Mouse (Mus musculus): ENCODE results near the gene Tctn1. TPM values are rescaled to one million over a fixed set of nuclear protein-coding genes. Genes with fewer than 3 reads are reported as not detected.

Gene Tctn1
- polyA plus RNA-seq, 1 experiment from 2014 or later = 3.2 TPM

DNA sequence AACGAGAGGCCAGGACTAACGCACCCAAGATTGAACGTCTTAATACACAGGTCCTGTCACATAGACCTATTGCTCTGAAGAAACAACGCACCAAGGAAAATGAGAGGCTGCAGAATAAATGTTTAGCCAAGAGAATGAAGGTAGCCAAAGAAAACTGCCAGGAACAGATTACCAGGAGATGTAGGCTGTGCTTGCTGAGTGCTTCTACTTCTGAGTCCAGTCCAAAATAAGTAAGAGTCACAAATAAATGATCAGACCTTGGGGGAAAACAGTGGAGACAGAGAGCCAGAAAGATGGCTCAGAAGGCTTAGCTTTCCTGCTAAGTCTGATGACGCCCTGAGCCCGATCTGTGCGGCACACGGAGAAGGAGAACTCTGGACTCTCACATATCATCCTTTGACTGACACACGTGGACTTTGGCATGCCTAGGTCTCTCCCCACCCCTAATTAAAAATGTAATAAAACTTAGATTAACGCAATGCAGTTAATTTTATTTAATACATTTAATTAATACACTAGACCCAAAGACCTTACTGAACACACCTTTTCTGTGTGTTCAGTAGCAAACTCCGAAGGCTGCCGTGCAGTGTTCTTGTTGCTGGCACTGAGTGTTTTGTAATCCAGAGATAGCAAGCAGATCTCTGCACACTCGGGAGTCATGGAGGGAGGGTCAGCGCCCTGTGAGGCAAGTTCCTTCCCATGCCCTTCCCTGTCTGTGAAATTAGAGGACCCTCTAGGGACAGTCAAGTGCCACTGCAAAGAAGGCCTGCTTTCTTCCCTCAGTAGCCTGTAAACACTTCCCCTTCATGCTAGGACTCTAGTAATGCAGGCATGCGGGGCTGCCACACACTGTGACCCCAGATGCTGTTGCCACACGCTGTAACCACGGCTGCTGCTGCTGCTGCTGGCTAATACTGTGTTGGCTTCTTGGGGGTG lies 38.8 kb upstream of the Tctn1 start:
- peak overlapping the region; percentile 30 for H3K4me2 ChIP-seq (ENCODE audit: low read depth, low read length)
- peak overlapping the region; percentile 38; the same call in 1 of the 2 replicates for H3K9ac ChIP-seq (ENCODE audit: low read depth, low read length)
- 48% methylated on average over 17 of the region's 17 CpGs for WGBS
- ATAC-seq = peak; percentile 92
- H3K4me3 ChIP-seq (ENCODE audit: low read length) = no peak overlapping the region
- peaks cover 29% of the 10 kb centered on the region for H3K4me1 ChIP-seq (ENCODE audit: control insufficient read depth, insufficient read depth, low read length)
- H3K27me3 ChIP-seq (replicated peaks; ENCODE audit: control insufficient read depth, insufficient read depth, low read length) = no peaks in the 10 kb centered on the region
- H3K27ac ChIP-seq (ENCODE audit: low read length) = peak overlapping the region; percentile 86
- H3K36me3 ChIP-seq (ENCODE audit: control insufficient read depth, insufficient read depth, low read length) = no peaks in the 10 kb centered on the region
- H3K9me3 ChIP-seq (ENCODE audit: control insufficient read depth, low read length) = no peaks in the 10 kb centered on the region

DNA sequence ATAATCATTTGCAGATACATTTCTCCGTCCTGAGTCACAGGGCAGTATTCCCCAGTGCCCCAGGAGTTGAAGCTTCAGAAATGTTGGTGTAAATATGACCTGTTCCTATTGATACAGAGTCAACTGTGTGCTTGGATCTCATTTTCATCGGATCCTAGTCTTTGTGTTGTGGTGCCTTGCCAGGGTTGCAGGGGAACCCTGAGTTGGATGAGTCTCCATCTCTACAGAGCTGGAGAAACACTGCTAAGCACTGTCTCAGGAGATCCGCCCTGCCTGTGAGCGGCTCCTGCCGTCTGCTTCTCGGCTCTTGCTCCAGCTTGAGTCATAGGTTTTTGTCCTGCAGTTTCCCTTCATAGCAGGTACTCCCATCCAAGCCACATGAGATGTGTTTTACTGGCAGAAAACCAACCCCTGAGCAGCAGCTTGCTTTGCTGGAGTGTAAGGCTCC lies 35.8 kb upstream of the Tctn1 start:
- Histone ChIP-seq H3K9ac (ENCODE audit: low read depth, low read length) (no peak overlapping the region), H3K9me3 (ENCODE audit: control insufficient read depth, low read length) (no peaks in the 10 kb centered on the region), H3K4me1 (ENCODE audit: control insufficient read depth, insufficient read depth, low read length) (peaks cover 32% of the 10 kb centered on the region), H3K27ac (ENCODE audit: low read length) (no peak overlapping the region), H3K36me3 (ENCODE audit: control insufficient read depth, insufficient read depth, low read length) (no peaks in the 10 kb centered on the region), H3K27me3 (replicated peaks; ENCODE audit: control insufficient read depth, insufficient read depth, low read length) (no peaks in the 10 kb centered on the region), H3K4me2 (ENCODE audit: low read depth, low read length) (no peak overlapping the region), H3K4me3 (ENCODE audit: low read length) (no peak overlapping the region)
- WGBS = 89% methylated on average over 6 of the region's 6 CpGs
- ATAC-seq = no peak

DNA sequence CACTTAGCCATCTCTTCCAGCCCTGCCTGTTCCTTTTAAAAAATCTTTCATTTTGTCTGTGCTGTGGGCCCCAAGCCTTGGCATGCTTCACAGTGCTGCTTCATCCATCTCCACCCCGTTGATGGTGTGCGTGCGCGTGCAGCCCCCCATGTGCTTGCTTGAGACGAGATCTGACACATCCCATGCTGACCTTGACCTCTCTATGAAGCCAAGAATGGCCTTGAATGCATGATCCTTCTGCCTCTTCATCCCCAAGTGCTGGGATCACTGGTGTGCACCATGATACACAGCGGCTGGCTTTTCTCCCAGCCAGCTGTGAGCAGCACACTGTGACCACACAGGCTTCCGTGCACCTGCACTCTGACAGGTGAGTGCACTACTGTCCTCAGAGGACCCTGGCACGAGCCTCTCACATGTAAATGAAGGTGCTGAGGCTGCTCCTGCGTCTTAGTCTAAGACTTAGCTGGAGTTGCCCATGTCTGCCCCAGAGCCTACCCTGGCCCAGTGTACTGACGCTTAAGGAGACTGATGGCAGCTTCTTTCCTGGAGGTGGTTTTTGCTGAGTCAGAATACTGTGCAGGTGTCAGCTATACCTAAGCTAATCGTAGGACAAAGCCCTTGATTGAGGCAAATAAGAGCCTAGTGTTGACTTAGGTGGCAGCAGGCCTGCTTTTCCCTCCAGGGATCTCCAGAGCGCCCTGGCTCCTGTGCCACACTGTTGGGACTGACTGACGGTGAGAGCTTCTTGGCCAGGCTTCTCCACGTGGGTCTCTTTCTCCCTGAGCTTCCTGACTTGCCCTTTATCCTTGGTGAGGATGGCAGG lies 31.1 kb upstream of the Tctn1 start:
- Histone ChIP-seq H3K27ac (ENCODE audit: low read length) (no peak overlapping the region), H3K27me3 (replicated peaks; ENCODE audit: control insufficient read depth, insufficient read depth, low read length) (no peaks in the 10 kb centered on the region), H3K4me2 (ENCODE audit: low read depth, low read length) (no peak overlapping the region), H3K4me1 (ENCODE audit: control insufficient read depth, insufficient read depth, low read length) (peaks cover 22% of the 10 kb centered on the region), H3K9ac (ENCODE audit: low read depth, low read length) (no peak overlapping the region), H3K9me3 (ENCODE audit: control insufficient read depth, low read length) (no peaks in the 10 kb centered on the region), H3K4me3 (ENCODE audit: low read length) (no peak overlapping the region), H3K36me3 (ENCODE audit: control insufficient read depth, insufficient read depth, low read length) (no peaks in the 10 kb centered on the region)
- peak; percentile 50 for ATAC-seq
- 71% methylated on average over 14 of the region's 14 CpGs for WGBS

DNA sequence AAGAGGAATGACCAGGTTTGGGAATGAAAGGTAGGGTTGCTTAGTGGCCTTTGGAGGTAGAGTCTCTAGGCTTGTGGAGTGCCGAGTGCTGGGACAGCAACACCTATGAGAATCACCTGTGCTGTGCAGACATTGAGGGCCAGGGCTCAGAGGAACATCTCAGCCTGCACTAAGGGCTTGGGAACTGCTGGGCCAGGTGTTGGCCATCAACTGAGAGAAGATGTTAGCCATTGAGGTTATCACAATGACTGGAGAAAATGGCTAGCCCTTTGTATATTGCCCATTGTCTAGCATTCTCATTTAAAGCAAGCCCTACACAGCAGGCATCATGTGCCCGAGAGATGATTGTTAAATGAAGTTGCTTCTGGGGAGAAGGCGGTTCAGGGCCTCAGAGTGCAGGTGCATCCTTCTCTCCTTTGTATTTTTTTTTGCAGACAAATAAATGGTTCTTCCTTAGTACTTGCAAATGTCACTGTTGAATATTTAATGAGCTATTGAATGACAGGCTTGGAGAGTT lies 30.0 kb upstream of the Tctn1 start:
- Histone ChIP-seq H3K27ac (ENCODE audit: low read length) (no peak overlapping the region), H3K4me1 (ENCODE audit: control insufficient read depth, insufficient read depth, low read length) (peaks cover 22% of the 10 kb centered on the region), H3K9ac (ENCODE audit: low read depth, low read length) (no peak overlapping the region), H3K9me3 (ENCODE audit: control insufficient read depth, low read length) (no peaks in the 10 kb centered on the region), H3K4me2 (ENCODE audit: low read depth, low read length) (no peak overlapping the region), H3K4me3 (ENCODE audit: low read length) (no peak overlapping the region), H3K36me3 (ENCODE audit: control insufficient read depth, insufficient read depth, low read length) (no peaks in the 10 kb centered on the region), H3K27me3 (replicated peaks; ENCODE audit: control insufficient read depth, insufficient read depth, low read length) (no peaks in the 10 kb centered on the region)
- 78% methylated on average over 3 of the region's 3 CpGs for WGBS
- no peak for ATAC-seq

DNA sequence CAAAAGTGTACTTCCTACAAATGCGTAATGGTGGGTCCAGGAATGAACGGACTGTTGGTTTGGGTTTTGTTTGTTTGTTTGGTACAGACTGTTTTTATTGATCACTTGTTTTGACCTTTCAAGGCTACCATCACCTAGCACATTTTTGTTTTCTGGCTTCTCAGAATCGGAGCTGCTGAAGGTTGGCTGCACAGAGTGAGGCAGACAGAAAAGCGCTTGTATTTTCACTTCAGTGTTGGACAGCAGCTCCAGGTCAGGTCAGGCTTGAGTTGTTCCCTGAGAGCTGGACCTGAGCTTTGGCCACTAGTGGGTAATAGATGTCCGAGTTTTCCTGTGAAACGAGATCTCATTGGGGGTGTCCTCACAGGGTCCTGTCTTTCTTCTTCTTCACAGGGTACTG lies 28.9 kb upstream of the Tctn1 start:
- WGBS = 68% methylated on average over 6 of the region's 6 CpGs
- no peak for ATAC-seq
- no peak overlapping the region for H3K27ac ChIP-seq (ENCODE audit: low read length)
- no peak overlapping the region for H3K4me3 ChIP-seq (ENCODE audit: low read length)
- H3K4me1 ChIP-seq (ENCODE audit: control insufficient read depth, insufficient read depth, low read length) = peaks cover 21% of the 10 kb centered on the region
- H3K27me3 ChIP-seq (replicated peaks; ENCODE audit: control insufficient read depth, insufficient read depth, low read length) = no peaks in the 10 kb centered on the region
- H3K9ac ChIP-seq (ENCODE audit: low read depth, low read length) = no peak overlapping the region
- no peaks in the 10 kb centered on the region for H3K9me3 ChIP-seq (ENCODE audit: control insufficient read depth, low read length)
- no peak overlapping the region for H3K4me2 ChIP-seq (ENCODE audit: low read depth, low read length)
- H3K36me3 ChIP-seq (ENCODE audit: control insufficient read depth, insufficient read depth, low read length) = no peaks in the 10 kb centered on the region

DNA sequence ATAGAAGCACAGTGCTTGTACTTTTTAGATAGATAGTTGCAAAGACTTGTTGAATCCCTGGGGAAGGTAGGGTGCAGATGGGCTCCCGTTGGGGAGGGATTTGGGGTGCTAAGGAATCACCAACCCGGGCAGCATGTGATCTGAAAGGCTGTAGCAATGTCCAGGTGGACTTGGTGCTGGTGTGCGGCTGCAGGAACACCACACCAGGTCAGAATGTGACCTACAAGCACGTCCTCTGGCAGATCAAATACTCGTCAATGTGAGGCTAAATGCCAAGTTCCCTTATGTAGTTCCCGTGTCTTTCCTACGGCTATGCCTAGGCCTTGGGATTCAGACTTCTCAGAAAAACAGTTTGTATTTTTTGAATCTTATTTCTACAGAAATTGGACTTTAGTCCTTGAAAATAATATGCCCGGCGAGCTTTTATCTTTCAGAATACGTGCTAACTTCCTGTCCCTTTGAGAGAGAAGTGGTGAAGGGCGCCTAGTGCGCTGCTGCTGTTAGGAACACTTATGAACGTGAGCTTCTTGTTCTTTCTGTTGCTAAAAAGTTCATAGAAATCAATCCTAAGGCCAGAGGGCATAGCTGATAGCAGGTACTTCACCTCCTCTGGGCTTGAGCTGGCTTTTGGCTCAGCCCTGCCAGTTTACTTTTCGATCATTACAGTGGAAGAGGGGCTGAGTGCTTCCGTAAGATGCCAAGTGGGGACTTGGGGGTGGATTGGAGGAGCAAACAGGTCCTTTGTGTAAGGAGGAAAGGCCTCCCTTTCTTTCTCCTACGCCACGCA lies 27.5 kb upstream of the Tctn1 start:
- Histone ChIP-seq H3K27me3 (replicated peaks; ENCODE audit: control insufficient read depth, insufficient read depth, low read length) (no peaks in the 10 kb centered on the region), H3K27ac (ENCODE audit: low read length) (peak overlapping the region; percentile 81), H3K9me3 (ENCODE audit: control insufficient read depth, low read length) (no peaks in the 10 kb centered on the region), H3K9ac (ENCODE audit: low read depth, low read length) (peak overlapping the region; percentile 50), H3K4me1 (ENCODE audit: control insufficient read depth, insufficient read depth, low read length) (peaks cover 19% of the 10 kb centered on the region), H3K4me3 (ENCODE audit: low read length) (no peak overlapping the region), H3K4me2 (ENCODE audit: low read depth, low read length) (peak overlapping the region; percentile 43), H3K36me3 (ENCODE audit: control insufficient read depth, insufficient read depth, low read length) (no peaks in the 10 kb centered on the region)
- 57% methylated on average over 17 of the region's 17 CpGs for WGBS
- peak; percentile 62 for ATAC-seq

DNA sequence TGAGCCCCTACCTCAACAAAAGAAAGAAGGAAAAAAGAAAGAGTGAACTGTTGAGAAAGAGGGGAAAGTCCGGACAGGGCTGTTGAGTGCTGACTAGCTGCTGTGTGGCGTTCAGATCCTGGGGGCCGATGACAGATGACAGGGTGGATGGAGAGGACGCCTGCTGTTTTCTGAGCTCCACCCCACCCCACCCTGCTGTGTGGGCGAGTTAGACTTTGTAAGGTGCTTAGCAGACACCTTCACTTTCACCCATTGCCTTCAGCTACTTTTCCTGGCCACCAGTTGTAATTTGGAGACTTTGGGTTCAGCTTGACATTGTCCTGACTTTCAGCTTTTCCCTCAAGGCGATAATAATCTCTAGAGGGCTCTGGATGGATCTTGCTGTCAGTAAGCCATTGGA lies 26.9 kb upstream of the Tctn1 start:
- WGBS = 41% methylated on average over 6 of the region's 6 CpGs
- ATAC-seq = peak; percentile 65
- H3K4me1 ChIP-seq (ENCODE audit: control insufficient read depth, insufficient read depth, low read length) = peaks cover 19% of the 10 kb centered on the region
- H3K4me2 ChIP-seq (ENCODE audit: low read depth, low read length) = peak overlapping the region; percentile 43
- no peaks in the 10 kb centered on the region for H3K9me3 ChIP-seq (ENCODE audit: control insufficient read depth, low read length)
- no peaks in the 10 kb centered on the region for H3K36me3 ChIP-seq (ENCODE audit: control insufficient read depth, insufficient read depth, low read length)
- H3K27me3 ChIP-seq (replicated peaks; ENCODE audit: control insufficient read depth, insufficient read depth, low read length) = no peaks in the 10 kb centered on the region
- H3K4me3 ChIP-seq (ENCODE audit: low read length) = no peak overlapping the region
- H3K9ac ChIP-seq (ENCODE audit: low read depth, low read length) = peak overlapping the region; percentile 50; the same call in 1 of the 2 replicates
- H3K27ac ChIP-seq (ENCODE audit: low read length) = peak overlapping the region; percentile 81

DNA sequence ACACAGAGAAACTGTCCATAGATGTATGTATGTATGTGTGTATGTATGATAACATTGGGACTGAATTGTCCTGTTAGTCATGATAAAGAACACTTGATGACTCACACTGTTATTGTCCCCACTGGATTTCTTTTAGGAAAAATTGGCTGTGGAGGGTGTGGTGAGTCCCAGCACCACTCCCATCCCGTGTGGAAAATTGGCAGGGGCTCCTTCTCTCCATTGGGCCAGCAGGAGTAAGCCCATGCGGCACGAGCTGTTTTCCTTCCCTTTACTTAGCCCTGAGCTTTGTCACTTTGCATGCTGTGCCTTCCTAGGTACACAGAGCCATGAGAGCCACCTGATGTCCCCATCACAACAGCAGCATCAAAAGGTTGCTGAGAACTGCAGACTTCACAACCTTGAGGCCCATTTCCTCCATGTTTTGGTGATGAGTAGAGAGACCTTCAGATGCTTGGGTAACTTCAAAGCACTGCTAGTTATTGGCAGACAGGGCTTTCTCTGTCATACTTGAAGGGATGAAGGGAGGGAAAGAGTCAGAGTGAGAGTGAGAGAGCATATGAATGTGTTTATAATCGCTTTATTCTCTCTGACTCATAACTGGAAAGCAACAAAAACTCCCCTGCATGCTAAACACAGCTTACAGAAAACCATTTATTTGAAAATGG lies 24.0 kb upstream of the Tctn1 start:
- H3K4me3 ChIP-seq (ENCODE audit: low read length) = no peak overlapping the region
- peaks cover 18% of the 10 kb centered on the region for H3K4me1 ChIP-seq (ENCODE audit: control insufficient read depth, insufficient read depth, low read length)
- H3K27me3 ChIP-seq (replicated peaks; ENCODE audit: control insufficient read depth, insufficient read depth, low read length) = no peaks in the 10 kb centered on the region
- H3K9ac ChIP-seq (ENCODE audit: low read depth, low read length) = no peak overlapping the region
- H3K4me2 ChIP-seq (ENCODE audit: low read depth, low read length) = no peak overlapping the region
- no peaks in the 10 kb centered on the region for H3K9me3 ChIP-seq (ENCODE audit: control insufficient read depth, low read length)
- WGBS = 82% methylated on average over 4 of the region's 4 CpGs
- H3K36me3 ChIP-seq (ENCODE audit: control insufficient read depth, insufficient read depth, low read length) = no peaks in the 10 kb centered on the region
- ATAC-seq = no peak
- no peak overlapping the region for H3K27ac ChIP-seq (ENCODE audit: low read length)

Measured in intestine, embryonic 16.5 days (tissue).